Mouse (Mus musculus) c-Kit-negative CD71-positive TER-119-positive erythroid progenitor cells, embryonic 14.5 days (primary cell): ENCODE results near the gene Gm4216.
"Not testable (repeated sequence)": the region's sequence is repeated elsewhere in the genome, so short reads cannot be mapped to it uniquely, and the experiment has no call there.

Experiments
- DNase-seq: peaks from one replicate; pipeline ENCODE4 v3.0.0-alpha.2; 2013; ENCODE audit warnings: low read depth, low spot score

The Gm4216 gene

GRCm38 (mm10) chr7:23019823-23020222 is at the start of gene Gm4216:
Gene Gm4216, minus strand, starts transcription at chr7:23019923.
- not testable (repeated sequence) for DNase-seq

- not testable (repeated sequence) for DNase-seq
These were observed 47.6 kb upstream of the Gm4216 start, which contains the start of gene Gm8720 for GRCm38 (mm10) chr7:23067356-23067755. Gene Gm8720, minus strand, starts transcription at chr7:23067456.

GRCm38 (mm10) chr7:23055240-23055639 is 35.5 kb upstream of the Gm4216 start, which contains the start of gene Vmn1r163:
Gene Vmn1r163, plus strand, starts transcription at chr7:23055540.
- DNase-seq = not testable (repeated sequence)

- DNase-seq = not testable (repeated sequence)
These were observed 35.1 kb downstream of the Gm4216 start, which contains the start of gene Gm4214 for GRCm38 (mm10) chr7:22984573-22984972. Gene Gm4214, minus strand, starts transcription at chr7:22984673.
